ENCODE assay signal across 9 mouse cellular contexts in genomic region chr5:24860635-24861448, GRCm38 (mm10). TPM values are rescaled to one million over a fixed set of nuclear protein-coding genes. Genes with fewer than 3 reads are reported as not detected.
DNase-seq lines count a peak whose midpoint lies in the region; ATAC-seq and TF ChIP-seq lines count a peak whose summit lies in the region.
"Had no signal": no experiment of that assay in that cellular context is flagged by ENCODE, and none has a peak within 500 bp of the region (broad histone marks: within the 10 kb centered on the region; RNA-seq: fewer than 3 reads in every experiment).

No protein-coding gene starts in this region.

- no peak overlapping the region for H3K4me2 ChIP-seq in kidney, embryonic 14.5 days (replicated peaks; ENCODE audit: low read depth, low read length)
- H3K4me2 ChIP-seq in forebrain, embryonic 16.5 days (ENCODE audit: low read length): peak overlapping the region; percentile 23
- H3K4me2 ChIP-seq in intestine, embryonic 16.5 days (ENCODE audit: low read depth, low read length): no peak overlapping the region
- H3K4me2 ChIP-seq: stomach, embryonic 15.5 days had no signal

- no peak overlapping the region for H3K9ac ChIP-seq in kidney, embryonic 14.5 days (ENCODE audit: low read depth, low read length)
- no peak overlapping the region for H3K9ac ChIP-seq in forebrain, embryonic 16.5 days (replicated peaks; ENCODE audit: low read depth, low read length)
- H3K9ac ChIP-seq in intestine, embryonic 16.5 days (ENCODE audit: low read depth, low read length): no peak overlapping the region
- H3K9ac ChIP-seq: stomach, embryonic 15.5 days had no signal

- H3K36me3 ChIP-seq in kidney, adult 2 months (ENCODE audit: control insufficient read depth, insufficient read depth, low read length): peaks cover 1% of the 10 kb centered on the region; the same call in 1 of the 2 replicates
- peaks cover 6% of the 10 kb centered on the region; the same call in 1 of the 2 replicates for H3K36me3 ChIP-seq in kidney, embryonic 14.5 days (ENCODE audit: control insufficient read depth, insufficient read depth, low read length)
- H3K36me3 ChIP-seq in forebrain, embryonic 16.5 days (ENCODE audit: control insufficient read depth, insufficient read depth): peaks cover 7% of the 10 kb centered on the region
- H3K36me3 ChIP-seq in intestine, embryonic 16.5 days (ENCODE audit: control insufficient read depth, insufficient read depth, low read length): no peaks in the 10 kb centered on the region; the same call in 1 of the 2 replicates
- H3K36me3 ChIP-seq: stomach, embryonic 15.5 days had no signal

- no peaks in the 10 kb centered on the region for H3K9me3 ChIP-seq in kidney, embryonic 14.5 days (ENCODE audit: control insufficient read depth, low read length)
- H3K9me3 ChIP-seq in forebrain, embryonic 16.5 days (ENCODE audit: control insufficient read depth, low read length): no peaks in the 10 kb centered on the region
- no peaks in the 10 kb centered on the region for H3K9me3 ChIP-seq in intestine, embryonic 16.5 days (ENCODE audit: control insufficient read depth, low read length)
- H3K9me3 ChIP-seq: stomach, embryonic 15.5 days had no signal

- no peaks in the 10 kb centered on the region for H3K4me1 ChIP-seq in kidney, adult 2 months (ENCODE audit: control insufficient read depth, insufficient read depth, low read length)
- H3K4me1 ChIP-seq in kidney, embryonic 14.5 days (ENCODE audit: control insufficient read depth, insufficient read depth, low read length): no peaks in the 10 kb centered on the region
- peaks cover 19% of the 10 kb centered on the region for H3K4me1 ChIP-seq in forebrain, embryonic 16.5 days (replicated peaks; ENCODE audit: control insufficient read depth, insufficient read depth, low read length)
- H3K4me1 ChIP-seq in intestine, embryonic 16.5 days (ENCODE audit: control insufficient read depth, insufficient read depth, low read length): no peaks in the 10 kb centered on the region
- H3K4me1 ChIP-seq: stomach, embryonic 15.5 days had no signal

- 75% methylated on average over 13 of the region's 13 CpGs for WGBS in kidney, adult 2 months
- 84% methylated on average over 13 of the region's 13 CpGs for WGBS in kidney, embryonic 14.5 days
- WGBS in forebrain, embryonic 16.5 days: 46% methylated on average over 13 of the region's 13 CpGs
- 81% methylated on average over 13 of the region's 13 CpGs for WGBS in intestine, embryonic 16.5 days

- ATAC-seq in kidney, embryonic 14.5 days (ENCODE audit: low FRiP score, low TSS enrichment): no peak
- peak; percentile 95 for ATAC-seq in forebrain, embryonic 16.5 days
- no peak for ATAC-seq in intestine, embryonic 16.5 days

- no peak for TF ChIP-seq POLR2A in kidney, adult 2 months (IDR thresholded peaks at IDR 0.05; ENCODE audit: low read depth, low read length)

- no peaks in the 10 kb centered on the region for H3K27me3 ChIP-seq in kidney, adult 2 months (replicated peaks; ENCODE audit: control insufficient read depth, insufficient read depth, low read length)
- no peaks in the 10 kb centered on the region for H3K27me3 ChIP-seq in kidney, embryonic 14.5 days (ENCODE audit: control insufficient read depth, insufficient read depth, low read length)
- H3K27me3 ChIP-seq in forebrain, embryonic 16.5 days (replicated peaks; ENCODE audit: control insufficient read depth, insufficient read depth, low read length): no peaks in the 10 kb centered on the region
- H3K27me3 ChIP-seq in intestine, embryonic 16.5 days (replicated peaks; ENCODE audit: control insufficient read depth, insufficient read depth, low read length): no peaks in the 10 kb centered on the region
- H3K27me3 ChIP-seq: stomach, embryonic 15.5 days had no signal

- intact Hi-C loops in heart, postnatal 14 days (cut with DNase I): no loop called here
- intact Hi-C loops in left cerebral cortex, postnatal 4 days (cut with DNase I): no loop called here

- TF ChIP-seq CTCF in kidney, adult 2 months (conservative IDR thresholded peaks at IDR 0.05; ENCODE audit: insufficient read depth, insufficient read length, low read depth, low read length): no peak

- DNase-seq in kidney, adult 2 months: peak; percentile 7
- peak; percentile 75 for DNase-seq in adrenal gland, postnatal 10 days
- DNase-seq in heart, postnatal 14 days: peak; percentile 40 to 60
- peak; percentile 77 for DNase-seq in left cerebral cortex, postnatal 4 days
- no peak for DNase-seq in embryo, embryonic 10.5 days (ENCODE audit: low spot score)

- no peak overlapping the region for H3K4me3 ChIP-seq in kidney, adult 2 months (ENCODE audit: insufficient read depth, low read depth, low read length)
- H3K4me3 ChIP-seq in kidney, embryonic 14.5 days (ENCODE audit: low read length): no peak overlapping the region
- H3K4me3 ChIP-seq in forebrain, embryonic 16.5 days (replicated peaks; ENCODE audit: low read length): no peak overlapping the region
- H3K4me3 ChIP-seq in intestine, embryonic 16.5 days (ENCODE audit: low read length): no peak overlapping the region
- H3K4me3 ChIP-seq: stomach, embryonic 15.5 days had no signal

- H3K27ac ChIP-seq in kidney, adult 2 months (ENCODE audit: insufficient read depth, low read depth, low read length): no peak overlapping the region
- H3K27ac ChIP-seq in kidney, embryonic 14.5 days (ENCODE audit: low read depth, low read length): no peak overlapping the region
- peak overlapping the region; percentile 81 for H3K27ac ChIP-seq in forebrain, embryonic 16.5 days (ENCODE audit: low read length)
- no peak overlapping the region for H3K27ac ChIP-seq in intestine, embryonic 16.5 days (ENCODE audit: low read length)
- H3K27ac ChIP-seq: stomach, embryonic 15.5 days had no signal

RNA-seq across cellular contexts. Expression of gene Rheb, which starts 18.4 kb away (rescaled TPM):
- polyA plus RNA-seq in kidney, adult 2 months (2012; rRNA removed): 26.2 and 31.5 TPM in 2 replicates
- polyA plus RNA-seq in kidney, embryonic 14.5 days (2014; fragmentation: Nextera tagmentation; extraction: Ambion mirVana): 215 and 247 TPM in 2 replicates
- 10 to 100 TPM; 76.7 to 76.9 TPM for total RNA-seq in adrenal gland, postnatal 10 days (2021)
- 273 and 294 TPM in 2 replicates for polyA plus RNA-seq in forebrain, embryonic 16.5 days (2015; fragmentation: Nextera tagmentation; extraction: Ambion mirVana)
- total RNA-seq in heart, postnatal 14 days (2021): 10 to 100 TPM; 71.6 to 78.1 TPM
- total RNA-seq in left cerebral cortex, postnatal 4 days (2021): 100 to 1,000 TPM; 112 to 127 TPM
- 188 and 199 TPM in 2 replicates for polyA plus RNA-seq in intestine, embryonic 16.5 days (2015; fragmentation: Nextera tagmentation; extraction: Ambion mirVana)
